Mouse (Mus musculus) 416B (cell line): ENCODE data around the gene Shcbp1l.
A peak's percentile ranks its signal among the peaks of the same experiment; 100 is the strongest.

Experiments used
- DNase-seq: peaks from one replicate; pipeline ENCODE4 v3.0.0; 2011; ENCODE audit warnings: low read depth

Gene Shcbp1l

GRCm38 (mm10) chr1:153424271-153424670 lies 691 bp upstream of the Shcbp1l start:
- DNase-seq: no peak

- DNase-seq: no peak
These were observed 6.2 kb downstream of the Shcbp1l start for GRCm38 (mm10) chr1:153431158-153431557.

GRCm38 (mm10) chr1:153431701-153432100 lies 6.7 kb downstream of the Shcbp1l start:
- DNase-seq: peak; percentile 70

GRCm38 (mm10) chr1:153432329-153432728 lies 7.4 kb downstream of the Shcbp1l start:
- no peak for DNase-seq

GRCm38 (mm10) chr1:153433851-153434589 lies 9.1 kb downstream of the Shcbp1l start:
- no peak for DNase-seq

GRCm38 (mm10) chr1:153437536-153437935 lies 12.6 kb downstream of the Shcbp1l start:
- no peak for DNase-seq

GRCm38 (mm10) chr1:153440752-153441151 lies 15.8 kb downstream of the Shcbp1l start:
- no peak for DNase-seq

GRCm38 (mm10) chr1:153441656-153442055 lies 16.7 kb downstream of the Shcbp1l start:
- no peak for DNase-seq

- no peak for DNase-seq
These were observed 18.1 kb downstream of the Shcbp1l start for GRCm38 (mm10) chr1:153443019-153443418.

- no peak for DNase-seq
These were observed 18.7 kb downstream of the Shcbp1l start for GRCm38 (mm10) chr1:153443632-153444031.

GRCm38 (mm10) chr1:153446120-153446831 lies 21.3 kb downstream of the Shcbp1l start:
- no peak for DNase-seq

GRCm38 (mm10) chr1:153451237-153452154 lies 26.5 kb downstream of the Shcbp1l start:
- DNase-seq: peak; percentile 65

GRCm38 (mm10) chr1:153453146-153453642 lies 28.2 kb downstream of the Shcbp1l start:
- peak; percentile 43 for DNase-seq

GRCm38 (mm10) chr1:153456137-153456536 lies 31.2 kb downstream of the Shcbp1l start:
- no peak for DNase-seq

- no peak for DNase-seq
These were observed 36.8 kb downstream of the Shcbp1l start for GRCm38 (mm10) chr1:153461796-153462195.

GRCm38 (mm10) chr1:153479296-153479695 lies 54.3 kb downstream of the Shcbp1l start:
- no peak for DNase-seq

GRCm38 (mm10) chr1:153480386-153481024 lies 55.5 kb downstream of the Shcbp1l start:
- peak; percentile 80 for DNase-seq

GRCm38 (mm10) chr1:153481025-153481412 lies 56.1 kb downstream of the Shcbp1l start:
- DNase-seq: no peak

- peak; percentile 61 for DNase-seq
These were observed 60.3 kb downstream of the Shcbp1l start for GRCm38 (mm10) chr1:153485201-153485796.

GRCm38 (mm10) chr1:153486120-153486519 lies 61.2 kb downstream of the Shcbp1l start:
- peak; percentile 40 for DNase-seq
